Mouse (Mus musculus) midbrain, embryonic 15.5 days (tissue): ENCODE data around the gene Gla. TPM values are rescaled to one million over a fixed set of nuclear protein-coding genes. Genes with fewer than 3 reads are reported as not detected.
A peak's percentile ranks its signal among the peaks of the same experiment; 100 is the strongest.

Experiments used
- ATAC-seq: fragments of 200-750 bp; cut with Nextera tagmentation; replicated peaks from 2 replicates; pipeline ENCODE4 v1.8.0; 2017; ENCODE audit warnings: moderate TSS enrichment
- H3K27ac ChIP-seq: fragments of 300-500 bp; sonication (generic); 2 replicates; pipeline ENCODE4 v1.5.1; 2015; ENCODE audit warnings: mild to moderate bottlenecking, inconsistent platforms
- H3K27me3 ChIP-seq: fragments of 300-500 bp; sonication (generic); replicated peaks from 2 replicates; pipeline ENCODE4 v1.6.1; 2015; ENCODE audit warnings: inconsistent platforms
- H3K36me3 ChIP-seq: fragments of 300-500 bp; sonication (generic); replicated peaks from 2 replicates; pipeline ENCODE4 v1.6.1; 2015; ENCODE audit warnings: inconsistent platforms
- H3K4me1 ChIP-seq: fragments of 300-500 bp; sonication (generic); 2 replicates; pipeline ENCODE4 v1.6.1; 2015; ENCODE audit warnings: inconsistent platforms
- H3K4me2 ChIP-seq: fragments of 300-500 bp; sonication (generic); 2 replicates; pipeline ENCODE4 v1.6.1; 2015; ENCODE audit warnings: inconsistent platforms, mild to moderate bottlenecking, moderate library complexity
- H3K4me3 ChIP-seq: fragments of 300-500 bp; sonication (generic); 2 replicates; pipeline ENCODE4 v1.5.1; 2015; ENCODE audit warnings: mild to moderate bottlenecking, inconsistent platforms
- H3K9ac ChIP-seq: fragments of 300-500 bp; sonication (generic); 2 replicates; pipeline ENCODE4 v1.6.1; 2015; ENCODE audit warnings: mild to moderate bottlenecking, inconsistent platforms
- H3K9me3 ChIP-seq: fragments of 300-500 bp; sonication (generic); 2 replicates; pipeline ENCODE4 v1.6.1; 2016; ENCODE audit warnings: inconsistent platforms
- WGBS: fragments of 180-500 bp; shearing (Covaris S2); methylation state at CpG from one replicate; pipeline ENCODE4 v1.1.7; 2015; ENCODE audit warnings: mixed read lengths; 5-methylcytosine and 5-hydroxymethylcytosine counted together
- polyA plus RNA-seq: library from polyadenylated mRNA; unstranded; fragments of >200 nt; fragmentation: Nextera tagmentation; extraction: Ambion mirVana; gene quantifications from 2 replicates; pipeline ENCODE4 v1.2.1, GENCODE M21; 2015

The Gla gene
- polyA plus RNA-seq, 1 experiment from 2014 or later, result 3.7 TPM

DNA sequence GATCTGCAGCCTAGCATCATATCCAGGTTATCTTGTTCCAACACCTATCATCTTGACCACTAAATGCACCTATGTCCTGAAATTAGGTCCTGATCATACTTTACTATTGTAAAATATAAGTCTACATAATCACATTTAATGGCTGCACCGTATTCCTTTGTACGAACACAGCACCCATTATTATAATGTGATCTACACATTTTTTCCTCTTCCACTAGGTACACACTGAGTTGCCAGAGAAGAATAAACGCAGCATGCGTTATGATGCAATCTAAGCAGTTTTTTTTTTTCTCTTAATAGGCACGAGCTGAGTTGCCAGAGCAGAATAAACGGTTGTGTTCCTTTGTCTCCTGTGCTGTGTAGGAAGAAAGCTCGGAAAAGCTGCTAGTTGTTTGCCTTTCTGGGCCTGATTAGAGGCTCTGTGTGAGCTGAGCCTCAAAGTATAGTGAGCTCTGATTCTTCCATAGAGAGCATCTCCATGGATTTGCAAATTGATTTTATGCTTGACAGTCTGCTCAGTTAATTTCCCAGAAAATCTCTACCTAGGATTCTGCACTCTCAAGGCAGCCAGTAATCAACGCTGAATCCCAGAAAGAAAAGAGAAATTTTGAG, 19.4 kb upstream of the Gla start:
- H3K4me2 ChIP-seq, result peak overlapping the region; percentile 3; the same call in 1 of the 2 replicates
- H3K9me3 ChIP-seq, result no peaks in the 10 kb centered on the region
- H3K36me3 ChIP-seq, result no peaks in the 10 kb centered on the region
- H3K27me3 ChIP-seq, result 0 out of 2 replicates have a peak, but pooled peaks cover 7% of the 10 kb centered on the region
- peak; percentile 88 for ATAC-seq
- WGBS, result 29% methylated on average over 8 of the region's 8 CpGs
- no peak overlapping the region for H3K9ac ChIP-seq
- H3K4me1 ChIP-seq, result peaks cover 5% of the 10 kb centered on the region; the same call in 1 of the 2 replicates
- H3K27ac ChIP-seq, result peak overlapping the region; percentile 79
- no peak overlapping the region for H3K4me3 ChIP-seq

DNA sequence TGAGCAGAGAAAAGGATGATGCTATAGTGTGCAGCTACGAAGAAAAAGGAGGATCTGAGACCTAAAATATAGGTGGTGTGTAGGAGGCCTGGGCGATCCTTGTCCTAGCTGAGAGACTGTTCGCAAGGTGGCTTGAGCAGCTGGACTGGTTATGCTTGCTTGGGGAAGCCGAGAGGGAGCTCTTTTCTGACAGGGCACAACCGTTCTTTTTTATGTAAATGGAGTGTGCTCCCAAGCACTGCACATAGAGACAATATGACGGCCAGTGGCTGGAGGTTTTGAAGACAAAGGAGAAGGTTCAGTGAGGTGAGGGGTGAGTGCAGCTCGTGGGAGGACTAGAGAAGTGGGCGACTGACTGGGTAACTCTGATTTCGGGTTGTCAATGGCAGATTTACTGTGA, 18.8 kb upstream of the Gla start:
- Histone ChIP-seq H3K4me2 (0 out of 2 replicates have a peak overlapping the region, but pooled peaks have one; percentile 3), H3K36me3 (no peaks in the 10 kb centered on the region), H3K4me1 (peaks cover 5% of the 10 kb centered on the region; the same call in 1 of the 2 replicates), H3K27me3 (0 out of 2 replicates have a peak, but pooled peaks cover 7% of the 10 kb centered on the region), H3K9me3 (no peaks in the 10 kb centered on the region), H3K27ac (peak overlapping the region; percentile 79), H3K4me3 (no peak overlapping the region), H3K9ac (no peak overlapping the region)
- 34% methylated on average over 9 of the region's 9 CpGs for WGBS
- ATAC-seq, result peak; percentile 75

DNA sequence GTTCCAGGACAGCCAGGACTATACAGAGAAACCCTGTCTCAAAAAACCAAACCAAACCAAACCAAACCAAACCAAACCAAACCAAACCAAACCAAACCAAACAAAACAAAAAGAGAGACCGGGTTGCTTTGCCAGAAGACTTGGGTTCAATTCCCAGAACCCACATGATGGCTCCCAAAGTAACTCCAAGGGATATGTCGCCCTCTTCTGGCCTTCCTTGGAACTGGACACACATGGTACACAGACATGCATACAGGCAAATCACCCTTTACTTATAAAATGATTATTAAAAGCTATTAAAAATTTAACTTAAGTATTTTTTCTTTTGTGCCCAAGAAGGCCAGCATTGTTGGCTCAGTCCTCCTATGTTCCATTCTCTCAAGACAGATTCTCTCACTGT, 13.4 kb upstream of the Gla start:
- Histone ChIP-seq H3K4me1 (no peaks in the 10 kb centered on the region; the same call in 1 of the 2 replicates), H3K36me3 (no peaks in the 10 kb centered on the region), H3K4me3 (no peak overlapping the region), H3K9ac (no peak overlapping the region), H3K9me3 (no peaks in the 10 kb centered on the region), H3K27ac (no peak overlapping the region), H3K27me3 (no peaks in the 10 kb centered on the region), H3K4me2 (no peak overlapping the region)
- no peak for ATAC-seq
- WGBS, result 56% methylated on average over 2 of the region's 2 CpGs

DNA sequence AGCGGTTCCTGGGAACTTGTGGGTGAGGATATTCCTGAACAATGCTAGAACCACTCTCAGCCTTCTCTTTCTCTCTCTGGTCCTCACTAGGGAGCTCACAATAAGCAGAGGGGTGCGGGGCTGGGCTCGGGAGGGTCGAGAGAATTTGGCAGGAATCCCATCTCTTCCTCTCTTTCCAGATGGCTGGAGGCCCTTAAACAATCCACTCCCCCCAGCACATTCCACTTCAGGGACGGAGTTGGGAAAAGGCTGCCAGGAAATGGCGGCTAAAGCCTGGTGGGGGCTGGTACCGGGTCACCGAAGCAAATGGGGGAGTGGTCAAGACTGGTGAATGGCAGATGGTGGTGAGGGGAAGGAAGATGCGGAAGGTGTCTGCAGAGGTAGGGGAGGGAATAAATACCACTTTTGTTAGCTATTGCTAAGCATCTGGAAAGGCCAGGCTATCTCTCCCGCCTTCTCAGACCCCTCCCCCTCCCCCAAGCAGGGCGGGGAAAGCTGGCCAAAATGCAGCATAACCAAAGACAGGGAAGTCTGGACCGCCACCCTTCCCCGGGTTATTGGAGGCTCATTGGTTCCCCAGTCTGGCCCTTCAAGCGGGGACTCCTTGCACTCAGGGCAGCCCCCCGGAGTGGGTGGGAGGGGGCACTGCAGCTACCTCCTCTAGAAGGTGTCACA, 11.5 kb upstream of the Gla start:
- peak overlapping the region; percentile 29 for H3K9ac ChIP-seq
- H3K27me3 ChIP-seq, result no peaks in the 10 kb centered on the region
- H3K36me3 ChIP-seq, result no peaks in the 10 kb centered on the region
- ATAC-seq, result peak; percentile 88
- H3K4me1 ChIP-seq, result no peaks in the 10 kb centered on the region; the same call in 1 of the 2 replicates
- H3K9me3 ChIP-seq, result no peaks in the 10 kb centered on the region
- H3K27ac ChIP-seq, result peak overlapping the region; percentile 81
- H3K4me3 ChIP-seq, result peak overlapping the region; percentile 31
- WGBS, result 14% methylated on average over 15 of the region's 15 CpGs
- H3K4me2 ChIP-seq, result peak overlapping the region; percentile 50

DNA sequence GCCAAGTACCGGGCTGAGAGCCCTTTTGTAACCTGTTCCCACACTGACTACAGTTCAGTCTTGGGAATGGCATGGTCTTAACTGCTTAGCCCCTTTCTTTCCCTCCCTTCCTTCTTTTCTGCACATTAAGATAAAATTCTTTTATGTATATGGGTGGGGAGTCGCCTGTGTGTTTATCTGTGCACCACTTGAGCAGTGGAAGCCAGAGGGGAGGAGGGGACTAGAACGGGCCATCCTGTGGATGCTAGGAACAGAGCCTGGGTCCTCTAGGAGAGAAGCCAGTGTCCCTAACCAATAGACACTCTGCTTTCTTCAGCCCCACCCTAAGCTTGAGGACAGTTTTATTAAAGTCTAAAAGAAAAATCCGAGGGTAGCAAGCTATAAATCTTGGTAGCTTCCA, 10.1 kb upstream of the Gla start:
- no peak overlapping the region for H3K4me2 ChIP-seq
- H3K27me3 ChIP-seq, result no peaks in the 10 kb centered on the region
- no peaks in the 10 kb centered on the region; the same call in 1 of the 2 replicates for H3K4me1 ChIP-seq
- no peak overlapping the region for H3K4me3 ChIP-seq
- 90% methylated on average over 4 of the region's 4 CpGs for WGBS
- H3K36me3 ChIP-seq, result no peaks in the 10 kb centered on the region
- no peaks in the 10 kb centered on the region for H3K9me3 ChIP-seq
- H3K9ac ChIP-seq, result no peak overlapping the region
- no peak overlapping the region for H3K27ac ChIP-seq
- no peak for ATAC-seq

DNA sequence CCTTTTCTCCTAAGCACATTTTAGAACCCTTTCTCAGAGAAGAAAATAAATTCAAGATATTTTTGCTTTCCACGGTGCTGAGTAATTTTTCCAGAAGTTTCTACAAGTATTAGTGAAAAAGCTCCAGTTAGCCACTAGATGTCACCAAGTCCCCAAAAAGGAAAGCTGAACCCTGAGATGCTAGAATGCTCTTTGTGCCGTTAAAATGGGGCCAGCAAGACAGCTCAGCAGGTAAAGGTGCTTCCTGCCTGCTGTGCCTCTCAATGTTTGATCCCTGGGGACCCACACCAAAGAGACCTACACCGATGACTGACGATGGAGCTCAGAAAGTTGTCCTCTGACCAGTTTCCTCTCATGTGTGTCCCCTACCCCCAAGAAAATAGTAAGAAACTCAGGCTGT, 8.5 kb upstream of the Gla start:
- Histone ChIP-seq H3K4me2 (no peak overlapping the region), H3K4me1 (no peaks in the 10 kb centered on the region; the same call in 1 of the 2 replicates), H3K27me3 (no peaks in the 10 kb centered on the region), H3K4me3 (no peak overlapping the region), H3K27ac (no peak overlapping the region), H3K9me3 (no peaks in the 10 kb centered on the region), H3K36me3 (no peaks in the 10 kb centered on the region), H3K9ac (no peak overlapping the region)
- 34% methylated on average over 4 of the region's 4 CpGs for WGBS
- peak; percentile 27 for ATAC-seq

DNA sequence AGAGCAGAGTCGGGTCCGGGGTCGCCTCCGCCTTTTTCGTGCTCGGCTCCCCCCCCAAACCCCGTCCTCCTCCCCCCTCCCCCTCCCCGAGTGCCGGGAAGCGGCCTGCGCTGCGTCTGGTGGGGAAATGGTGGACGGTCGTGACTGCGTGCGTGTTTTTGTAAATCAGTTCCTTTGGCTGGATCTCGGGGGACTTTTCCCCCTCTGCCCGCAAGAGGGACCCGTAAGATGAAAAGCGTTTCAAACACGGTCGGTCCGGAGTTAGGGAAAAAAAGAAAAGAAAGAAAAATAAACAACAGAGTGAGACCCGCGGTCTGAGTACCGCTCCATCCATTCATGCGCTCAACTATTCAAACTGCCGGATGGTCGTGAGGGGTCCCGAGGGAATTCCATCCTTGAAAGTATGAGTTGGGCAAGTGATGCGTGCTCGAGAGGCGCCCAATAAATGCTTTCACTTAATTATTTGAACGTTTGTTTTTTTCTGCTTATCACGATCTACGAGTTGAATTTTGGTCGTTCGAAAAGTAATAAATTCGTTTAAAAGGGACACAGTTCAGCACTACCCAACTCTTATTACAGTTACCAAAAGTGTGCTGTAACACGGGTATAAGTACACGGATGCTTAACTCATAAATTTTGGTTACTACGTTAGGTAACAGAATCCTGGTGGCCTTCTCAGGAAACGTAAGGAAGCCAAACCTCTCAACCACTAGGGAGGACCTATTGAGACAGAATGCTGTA, 625 bp upstream of the Gla start:
- 24% methylated on average over 39 of the region's 43 CpGs for WGBS
- H3K9me3 ChIP-seq, result no peaks in the 10 kb centered on the region

DNA sequence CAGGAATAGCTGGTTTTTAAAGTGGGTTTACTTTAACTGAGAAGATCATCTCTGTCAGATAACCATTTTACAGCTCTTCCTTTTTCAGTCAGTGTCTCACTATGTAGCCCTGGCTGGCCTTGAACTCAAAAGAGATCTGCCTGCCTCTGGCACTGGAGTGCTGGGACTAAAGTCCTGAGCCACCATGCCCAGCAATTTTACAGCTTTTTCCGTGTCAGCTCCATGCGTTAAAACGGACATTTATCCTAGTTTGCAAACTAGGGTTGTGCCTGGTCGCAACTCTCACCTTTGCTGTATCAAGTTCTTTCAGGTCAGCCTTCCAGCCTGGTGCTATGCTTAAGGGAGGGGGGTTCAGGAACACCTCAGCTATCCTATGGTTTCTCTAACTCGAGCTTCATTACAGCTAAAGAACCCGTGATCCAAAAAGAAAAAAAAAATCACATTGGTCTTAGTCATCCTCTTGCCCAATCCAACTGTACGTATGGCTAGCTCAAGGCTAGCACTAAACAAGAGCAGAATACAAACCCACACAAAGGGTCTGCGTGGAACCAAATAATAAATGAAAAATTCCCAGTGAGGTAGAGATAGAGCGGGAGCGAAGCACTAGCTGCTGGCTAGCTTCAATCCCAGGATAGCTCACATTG, 881 bp downstream of the Gla start:
- H3K27ac ChIP-seq, result peak overlapping the region; percentile 79

More for the DNA sequence above, 625 bp upstream of the Gla start:
- ATAC-seq, result peak; percentile 87
- peak overlapping the region; percentile 52 for H3K9ac ChIP-seq
- H3K36me3 ChIP-seq, result no peaks in the 10 kb centered on the region
- no peaks in the 10 kb centered on the region for H3K27me3 ChIP-seq
- H3K4me1 ChIP-seq, result peaks cover 14% of the 10 kb centered on the region
- peak overlapping the region; percentile 94 for H3K27ac ChIP-seq
- peak overlapping the region; percentile 53 for H3K4me3 ChIP-seq
- H3K4me2 ChIP-seq, result peak overlapping the region; percentile 52

DNA sequence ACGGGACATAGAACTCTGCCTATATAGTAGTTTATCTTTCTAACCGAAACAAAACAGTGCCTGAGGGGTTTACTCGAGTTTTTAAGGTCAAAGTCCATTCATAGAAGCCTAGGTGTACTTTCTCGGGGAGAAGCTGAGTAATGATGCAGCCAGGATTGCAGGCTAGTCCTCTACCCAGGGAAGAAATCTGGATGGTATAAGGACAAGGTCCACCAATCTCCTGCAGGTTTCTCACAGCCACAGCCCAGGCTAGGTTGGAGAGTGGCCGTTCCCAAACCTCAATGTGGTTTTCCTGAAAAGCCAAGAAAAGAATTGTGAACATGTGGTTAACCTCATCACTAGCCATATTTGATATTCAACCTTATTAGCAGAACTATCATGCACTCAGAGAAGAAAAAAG, 11.1 kb downstream of the Gla start:
- no peak overlapping the region for H3K9ac ChIP-seq
- 69% methylated on average over 5 of the region's 5 CpGs for WGBS
- no peaks in the 10 kb centered on the region for H3K36me3 ChIP-seq
- H3K4me1 ChIP-seq, result peaks cover 8% of the 10 kb centered on the region; the same call in 1 of the 2 replicates
- no peak overlapping the region for H3K27ac ChIP-seq
- H3K4me3 ChIP-seq, result no peak overlapping the region
- no peak overlapping the region for H3K4me2 ChIP-seq
- no peak for ATAC-seq
- H3K9me3 ChIP-seq, result no peaks in the 10 kb centered on the region
- no peaks in the 10 kb centered on the region for H3K27me3 ChIP-seq

More for the DNA sequence above, 881 bp downstream of the Gla start:
- ATAC-seq, result peak; percentile 7; the same call in 1 of the 2 replicates
- Histone ChIP-seq H3K4me1 (peaks cover 14% of the 10 kb centered on the region), H3K9ac (peak overlapping the region; percentile 40), H3K9me3 (no peaks in the 10 kb centered on the region), H3K4me2 (peak overlapping the region; percentile 53), H3K4me3 (peak overlapping the region; percentile 53), H3K36me3 (no peaks in the 10 kb centered on the region), H3K27me3 (no peaks in the 10 kb centered on the region)
- 33% methylated on average over 10 of the region's 10 CpGs for WGBS

DNA sequence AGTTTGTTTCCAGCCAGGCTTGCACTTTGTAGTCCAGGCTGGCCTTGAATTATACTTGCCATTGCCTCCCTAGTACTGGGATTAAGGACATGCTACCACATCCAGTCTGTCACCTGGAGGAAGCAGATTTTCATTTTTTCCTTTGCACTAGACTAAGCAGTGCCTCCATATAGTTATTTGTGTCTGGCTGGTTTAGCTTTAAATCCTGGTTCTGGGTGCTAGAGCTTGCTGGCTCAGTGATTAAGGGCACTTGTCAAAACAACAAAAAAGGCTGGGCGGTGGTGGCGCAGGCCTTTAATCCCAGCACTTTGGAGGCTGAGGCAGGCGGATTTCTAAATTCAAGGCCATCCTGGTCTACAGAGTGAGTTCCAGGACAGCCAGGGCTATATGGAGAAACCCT, 11.9 kb downstream of the Gla start:
- ATAC-seq, result no peak
- H3K27me3 ChIP-seq, result no peaks in the 10 kb centered on the region
- no peak overlapping the region for H3K27ac ChIP-seq
- H3K36me3 ChIP-seq, result no peaks in the 10 kb centered on the region
- H3K4me1 ChIP-seq, result peaks cover 8% of the 10 kb centered on the region; the same call in 1 of the 2 replicates
- H3K9me3 ChIP-seq, result no peaks in the 10 kb centered on the region
- no peak overlapping the region for H3K9ac ChIP-seq
- 89% methylated on average over 3 of the region's 3 CpGs for WGBS
- no peak overlapping the region for H3K4me3 ChIP-seq
- H3K4me2 ChIP-seq, result no peak overlapping the region

DNA sequence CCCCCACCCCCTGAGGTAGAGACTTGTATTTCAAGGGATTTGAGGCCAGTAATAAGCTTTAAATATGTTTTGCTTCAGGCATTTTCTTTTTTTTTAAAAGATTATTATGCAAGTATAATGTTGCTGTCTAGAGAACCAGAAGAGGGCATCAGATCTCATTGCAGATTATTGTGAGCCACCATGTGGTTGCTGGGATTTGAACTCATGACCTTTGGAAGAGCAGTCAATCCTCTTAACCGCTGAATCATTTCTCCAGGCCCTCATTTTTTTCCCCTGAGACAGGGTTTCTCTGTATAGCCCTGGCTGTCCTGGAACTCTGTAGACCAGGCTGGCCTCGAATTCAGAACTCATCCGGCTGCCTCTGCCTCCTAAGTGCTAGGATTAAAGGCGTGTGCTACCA, 12.7 kb downstream of the Gla start:
- H3K4me1 ChIP-seq, result peaks cover 8% of the 10 kb centered on the region; the same call in 1 of the 2 replicates
- WGBS, result 81% methylated on average over 4 of the region's 4 CpGs
- no peaks in the 10 kb centered on the region for H3K9me3 ChIP-seq
- no peaks in the 10 kb centered on the region for H3K36me3 ChIP-seq
- H3K4me3 ChIP-seq, result no peak overlapping the region
- H3K4me2 ChIP-seq, result no peak overlapping the region
- no peak overlapping the region for H3K9ac ChIP-seq
- H3K27me3 ChIP-seq, result no peaks in the 10 kb centered on the region
- H3K27ac ChIP-seq, result no peak overlapping the region
- ATAC-seq, result no peak

DNA sequence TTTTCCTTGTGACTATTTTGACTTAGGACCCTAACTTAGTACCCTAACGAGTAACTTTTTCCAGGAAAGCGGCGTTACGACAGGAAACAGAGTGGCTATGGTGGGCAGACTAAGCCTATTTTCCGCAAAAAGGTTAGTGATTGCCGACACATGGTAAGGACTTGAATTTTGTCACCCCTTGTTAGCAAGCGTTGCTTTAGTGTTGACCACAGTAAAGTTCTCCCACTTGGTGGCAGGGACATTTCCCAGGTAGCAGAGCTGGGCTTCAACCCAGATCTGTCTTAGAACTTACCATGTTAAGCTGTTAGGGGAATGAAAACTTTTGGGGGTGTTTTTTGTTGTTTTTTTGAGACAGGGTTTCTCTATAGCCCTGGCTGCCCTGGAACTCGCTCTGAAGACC, 14.5 kb downstream of the Gla start:
- Histone ChIP-seq H3K4me2 (peak overlapping the region; percentile 47), H3K4me1 (peaks cover 8% of the 10 kb centered on the region; the same call in 1 of the 2 replicates), H3K4me3 (peak overlapping the region; percentile 48), H3K9ac (peak overlapping the region; percentile 52; the same call in 1 of the 2 replicates), H3K36me3 (no peaks in the 10 kb centered on the region), H3K27ac (no peak overlapping the region), H3K27me3 (no peaks in the 10 kb centered on the region), H3K9me3 (no peaks in the 10 kb centered on the region)
- no peak for ATAC-seq
- 36% methylated on average over 8 of the region's 8 CpGs for WGBS
